Mouse (Mus musculus): ENCODE measurements around the gene Oaf.

Oaf gene

DNA sequence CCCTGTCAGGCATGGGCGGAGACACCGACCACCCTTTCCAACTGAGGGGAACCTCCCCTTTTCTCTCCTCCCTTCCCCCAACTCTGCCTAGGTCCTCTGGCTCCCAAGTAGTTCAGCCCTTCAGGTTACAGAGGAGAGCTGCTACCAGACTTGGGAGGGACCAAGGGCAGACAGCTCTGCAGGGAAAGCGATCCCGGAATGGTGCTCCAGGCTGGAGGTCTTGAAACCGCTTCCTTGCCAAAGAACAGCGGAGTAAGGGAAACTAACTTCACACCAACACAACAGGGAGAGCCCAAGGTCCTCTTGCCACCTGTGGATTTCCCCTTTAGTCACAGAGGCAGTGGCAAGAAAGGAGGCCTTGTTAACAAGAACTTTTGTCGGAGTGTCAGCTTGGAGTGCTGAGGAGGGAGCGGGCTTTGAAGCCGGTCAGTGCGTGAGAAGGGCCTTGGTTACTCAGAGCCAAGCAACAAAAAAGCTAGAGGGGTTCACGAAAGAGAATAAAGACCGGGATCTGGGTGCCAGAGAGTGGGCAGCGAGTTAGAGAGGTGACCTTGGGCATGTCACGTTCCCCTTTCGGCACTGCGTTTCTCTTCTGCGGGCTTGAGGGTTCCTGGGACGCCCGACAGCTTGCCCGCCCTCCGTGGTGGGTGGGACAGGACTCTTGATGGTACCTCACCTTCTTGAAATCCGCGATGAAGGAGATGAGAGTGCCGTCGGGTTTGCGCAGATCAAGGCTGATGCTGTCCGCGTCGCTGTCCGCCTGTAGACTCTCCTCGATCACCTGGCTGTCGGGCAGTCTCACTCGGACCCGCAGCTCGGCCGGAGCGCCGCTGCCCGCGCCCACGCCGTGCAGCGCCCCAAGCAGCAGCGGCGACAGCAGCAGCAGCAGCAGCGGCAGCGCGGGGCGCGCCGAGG, 823 bp downstream of the Oaf start:
- H3K4me3 ChIP-seq (replicated peaks; ENCODE audit: low read length): peak overlapping the region; percentile 81
- peaks cover 90% of the 10 kb centered on the region for H3K27me3 ChIP-seq (ENCODE audit: insufficient read depth, low read length)
- H3K9me3 ChIP-seq (ENCODE audit: low read length): no peaks in the 10 kb centered on the region
- no peaks in the 10 kb centered on the region for H3K36me3 ChIP-seq (ENCODE audit: insufficient read depth, low read length)
- no peak for TF ChIP-seq POU5F1 (IDR thresholded peaks at IDR 0.05; ENCODE audit: borderline replicate concordance, low read length)
- TF ChIP-seq NANOG (IDR thresholded peaks at IDR 0.05; ENCODE audit: borderline replicate concordance, low read length): no peak
- no peak for TF ChIP-seq CTCF (conservative IDR thresholded peaks at IDR 0.05; ENCODE audit: low read length)
- H3K4me1 ChIP-seq (replicated peaks; ENCODE audit: low read depth, low read length): peaks cover 34% of the 10 kb centered on the region

DNA sequence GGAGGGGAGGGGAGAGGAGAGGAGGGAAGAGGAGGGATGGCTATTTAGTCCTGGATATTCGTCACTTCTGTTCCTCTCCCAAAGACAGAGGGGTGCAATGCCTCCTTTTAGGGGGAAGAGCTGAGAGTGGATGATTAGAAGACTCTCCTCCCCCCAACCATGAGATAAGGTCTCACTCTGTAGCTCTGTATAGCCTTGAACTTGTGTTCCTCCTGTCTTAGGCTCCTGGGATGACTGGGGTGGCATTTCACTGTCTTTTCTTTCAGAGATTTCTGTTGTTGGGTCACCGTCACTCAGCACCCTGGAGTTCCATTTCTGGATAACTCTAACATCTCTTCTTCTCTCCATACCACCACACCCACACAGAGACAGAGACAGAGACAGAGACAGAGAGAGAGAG, 1.5 kb downstream of the Oaf start:
- no peak for TF ChIP-seq POU5F1 (IDR thresholded peaks at IDR 0.05; ENCODE audit: borderline replicate concordance, low read length)
- no peak for TF ChIP-seq NANOG (IDR thresholded peaks at IDR 0.05; ENCODE audit: borderline replicate concordance, low read length)
- TF ChIP-seq CTCF (conservative IDR thresholded peaks at IDR 0.05; ENCODE audit: low read length): no peak
- 0 out of 2 replicates have a peak overlapping the region, but pooled peaks have one; percentile 81 for H3K4me3 ChIP-seq (replicated peaks; ENCODE audit: low read length)
- peaks cover 90% of the 10 kb centered on the region for H3K27me3 ChIP-seq (ENCODE audit: insufficient read depth, low read length)
- no peaks in the 10 kb centered on the region for H3K9me3 ChIP-seq (ENCODE audit: low read length)
- peaks cover 33% of the 10 kb centered on the region for H3K4me1 ChIP-seq (replicated peaks; ENCODE audit: low read depth, low read length)
- no peaks in the 10 kb centered on the region for H3K36me3 ChIP-seq (ENCODE audit: insufficient read depth, low read length)

DNA sequence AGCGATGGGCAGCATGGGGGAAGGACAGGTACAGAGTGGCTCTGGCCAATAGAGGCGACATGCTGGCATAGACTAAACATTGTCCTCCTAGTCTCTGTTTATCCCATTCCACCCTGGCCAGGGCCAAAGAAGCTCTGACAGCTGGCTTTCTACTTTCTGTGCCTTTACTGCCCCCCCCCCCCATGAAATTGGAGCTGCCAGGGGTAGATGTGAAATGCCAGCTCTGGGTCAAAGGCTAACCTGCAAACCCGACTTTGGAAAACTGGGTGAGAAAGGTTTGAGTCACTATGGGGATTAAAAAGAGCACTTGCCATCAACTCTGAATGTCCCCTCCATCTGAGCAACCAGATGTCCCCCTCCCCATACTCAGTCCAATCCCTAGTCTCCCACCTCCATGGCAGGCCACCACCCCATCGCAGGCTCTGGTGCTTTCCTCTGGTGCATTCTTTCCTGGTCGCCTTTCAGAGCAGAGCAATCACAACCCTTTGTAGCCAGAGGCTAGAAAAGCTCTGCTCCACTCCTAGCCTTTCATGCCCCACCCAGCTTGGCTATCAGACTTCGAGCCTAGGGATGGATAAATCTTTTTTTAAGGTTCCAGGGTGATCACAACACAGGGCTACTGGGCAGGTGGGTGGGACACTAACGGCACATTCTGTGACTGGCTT, 2.5 kb downstream of the Oaf start:
- Histone ChIP-seq H3K36me3 (ENCODE audit: insufficient read depth, low read length) (no peaks in the 10 kb centered on the region), H3K4me1 (replicated peaks; ENCODE audit: low read depth, low read length) (peaks cover 33% of the 10 kb centered on the region), H3K27me3 (ENCODE audit: insufficient read depth, low read length) (peaks cover 85% of the 10 kb centered on the region), H3K9me3 (ENCODE audit: low read length) (no peaks in the 10 kb centered on the region), H3K4me3 (replicated peaks; ENCODE audit: low read length) (no peak overlapping the region)
- TF ChIP-seq NANOG (IDR thresholded peaks at IDR 0.05; ENCODE audit: borderline replicate concordance, low read length) (no peak), CTCF (conservative IDR thresholded peaks at IDR 0.05; ENCODE audit: low read length) (no peak), POU5F1 (IDR thresholded peaks at IDR 0.05; ENCODE audit: borderline replicate concordance, low read length) (no peak)

DNA sequence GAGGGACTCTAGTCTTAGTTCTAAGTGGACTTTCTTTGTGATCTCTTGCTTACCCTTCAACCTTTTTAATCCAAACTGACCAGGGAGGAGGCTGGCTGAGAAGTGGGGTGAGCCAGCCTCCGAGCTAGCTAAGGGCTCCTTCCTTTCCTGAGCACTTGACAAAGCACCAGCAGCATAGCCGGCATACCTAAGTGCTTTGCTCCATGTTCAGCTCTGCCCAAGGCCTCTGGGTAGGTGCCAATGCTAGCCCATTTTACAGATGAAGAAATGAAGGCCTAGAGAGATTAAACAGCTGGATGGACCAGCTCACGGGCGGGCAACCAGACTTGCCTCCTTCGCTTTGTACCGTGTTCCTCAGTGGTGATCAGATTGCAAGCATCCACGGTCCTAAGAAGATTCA, 3.1 kb downstream of the Oaf start:
- H3K36me3 ChIP-seq (ENCODE audit: insufficient read depth, low read length): no peaks in the 10 kb centered on the region
- TF ChIP-seq CTCF (conservative IDR thresholded peaks at IDR 0.05; ENCODE audit: low read length) (no peak), POU5F1 (IDR thresholded peaks at IDR 0.05; ENCODE audit: borderline replicate concordance, low read length) (no peak), NANOG (IDR thresholded peaks at IDR 0.05; ENCODE audit: borderline replicate concordance, low read length) (no peak)

DNA sequence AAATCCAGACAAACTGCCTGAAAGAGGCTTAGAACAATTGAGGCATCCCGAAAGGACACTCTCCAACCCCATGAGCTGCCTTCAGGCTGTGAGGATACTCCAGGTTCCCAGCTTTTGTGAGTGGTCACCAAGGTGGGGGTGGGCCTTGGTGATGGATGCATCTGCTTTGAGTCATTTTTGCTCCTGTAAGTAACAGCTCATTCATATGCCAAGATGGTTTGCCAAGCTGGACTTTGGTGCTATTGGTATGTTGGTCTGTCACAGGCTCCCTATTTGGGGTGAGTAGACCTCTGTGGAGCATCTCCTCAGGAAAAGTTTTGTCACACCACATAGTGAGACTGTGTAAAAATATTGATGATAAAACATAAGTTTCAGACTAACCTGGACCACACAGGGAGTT, 3.6 kb downstream of the Oaf start:
- H3K4me3 ChIP-seq (replicated peaks; ENCODE audit: low read length): no peak overlapping the region
- no peak for TF ChIP-seq POU5F1 (IDR thresholded peaks at IDR 0.05; ENCODE audit: borderline replicate concordance, low read length)
- TF ChIP-seq CTCF (conservative IDR thresholded peaks at IDR 0.05; ENCODE audit: low read length): no peak
- TF ChIP-seq NANOG (IDR thresholded peaks at IDR 0.05; ENCODE audit: borderline replicate concordance, low read length): no peak
- peaks cover 79% of the 10 kb centered on the region for H3K27me3 ChIP-seq (ENCODE audit: insufficient read depth, low read length)
- no peaks in the 10 kb centered on the region for H3K9me3 ChIP-seq (ENCODE audit: low read length)
- H3K4me1 ChIP-seq (replicated peaks; ENCODE audit: low read depth, low read length): peaks cover 33% of the 10 kb centered on the region
- H3K36me3 ChIP-seq (ENCODE audit: insufficient read depth, low read length): no peaks in the 10 kb centered on the region

More for the DNA sequence above, 3.1 kb downstream of the Oaf start:
- peaks cover 83% of the 10 kb centered on the region for H3K27me3 ChIP-seq (ENCODE audit: insufficient read depth, low read length)
- H3K9me3 ChIP-seq (ENCODE audit: low read length): no peaks in the 10 kb centered on the region
- H3K4me1 ChIP-seq (replicated peaks; ENCODE audit: low read depth, low read length): peaks cover 33% of the 10 kb centered on the region
- no peak overlapping the region for H3K4me3 ChIP-seq (replicated peaks; ENCODE audit: low read length)

DNA sequence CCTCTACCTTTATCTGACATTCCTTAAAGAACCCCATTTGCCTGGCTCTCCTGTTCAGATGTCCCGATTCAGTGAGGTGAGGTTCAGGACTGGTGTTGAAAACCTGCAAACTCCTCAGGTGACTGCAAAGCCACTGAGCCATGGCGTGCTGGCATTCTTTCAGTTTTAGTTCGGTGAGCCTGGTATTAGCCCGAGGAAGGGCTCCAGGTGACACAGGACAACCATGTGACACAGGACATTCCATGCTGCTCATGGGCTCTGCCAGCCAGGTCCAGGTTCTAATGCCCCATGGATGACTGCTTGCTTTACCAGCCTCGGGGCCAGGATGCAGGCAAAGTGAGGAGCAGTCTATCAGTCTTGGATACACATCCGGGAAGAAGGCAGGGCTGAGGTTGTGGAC, 4.4 kb downstream of the Oaf start:
- no peak overlapping the region for H3K4me3 ChIP-seq (replicated peaks; ENCODE audit: low read length)
- no peaks in the 10 kb centered on the region for H3K36me3 ChIP-seq (ENCODE audit: insufficient read depth, low read length)
- no peaks in the 10 kb centered on the region for H3K9me3 ChIP-seq (ENCODE audit: low read length)
- TF ChIP-seq CTCF (conservative IDR thresholded peaks at IDR 0.05; ENCODE audit: low read length): no peak
- TF ChIP-seq NANOG (IDR thresholded peaks at IDR 0.05; ENCODE audit: borderline replicate concordance, low read length): no peak
- TF ChIP-seq POU5F1 (IDR thresholded peaks at IDR 0.05; ENCODE audit: borderline replicate concordance, low read length): no peak
- H3K27me3 ChIP-seq (ENCODE audit: insufficient read depth, low read length): peaks cover 80% of the 10 kb centered on the region
- H3K4me1 ChIP-seq (replicated peaks; ENCODE audit: low read depth, low read length): peaks cover 30% of the 10 kb centered on the region

DNA sequence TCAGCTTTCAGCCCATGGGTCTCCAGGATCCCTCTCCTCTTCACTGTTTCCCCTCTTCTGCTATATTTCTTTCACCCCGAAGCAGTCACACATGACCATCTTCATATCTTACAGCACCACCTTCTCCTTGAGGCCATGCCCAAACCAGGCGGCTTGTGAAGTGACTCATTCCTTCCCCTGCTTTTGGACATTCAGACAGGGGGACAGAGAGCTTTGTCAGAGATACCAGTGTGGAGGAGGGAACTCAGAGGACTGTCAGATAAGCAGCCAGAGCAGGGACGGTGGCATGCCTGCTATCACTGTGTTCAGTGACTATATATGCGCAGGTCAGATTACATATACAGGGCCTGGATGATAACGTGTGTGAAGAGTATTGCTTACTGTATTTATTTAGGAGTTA, 5.2 kb downstream of the Oaf start:
- H3K27me3 ChIP-seq (ENCODE audit: insufficient read depth, low read length): peaks cover 73% of the 10 kb centered on the region
- TF ChIP-seq CTCF (conservative IDR thresholded peaks at IDR 0.05; ENCODE audit: low read length): no peak
- no peak for TF ChIP-seq NANOG (IDR thresholded peaks at IDR 0.05; ENCODE audit: borderline replicate concordance, low read length)
- TF ChIP-seq POU5F1 (IDR thresholded peaks at IDR 0.05; ENCODE audit: borderline replicate concordance, low read length): no peak
- peaks cover 24% of the 10 kb centered on the region for H3K4me1 ChIP-seq (replicated peaks; ENCODE audit: low read depth, low read length)
- no peak overlapping the region for H3K4me3 ChIP-seq (replicated peaks; ENCODE audit: low read length)
- no peaks in the 10 kb centered on the region for H3K36me3 ChIP-seq (ENCODE audit: insufficient read depth, low read length)
- no peaks in the 10 kb centered on the region for H3K9me3 ChIP-seq (ENCODE audit: low read length)

DNA sequence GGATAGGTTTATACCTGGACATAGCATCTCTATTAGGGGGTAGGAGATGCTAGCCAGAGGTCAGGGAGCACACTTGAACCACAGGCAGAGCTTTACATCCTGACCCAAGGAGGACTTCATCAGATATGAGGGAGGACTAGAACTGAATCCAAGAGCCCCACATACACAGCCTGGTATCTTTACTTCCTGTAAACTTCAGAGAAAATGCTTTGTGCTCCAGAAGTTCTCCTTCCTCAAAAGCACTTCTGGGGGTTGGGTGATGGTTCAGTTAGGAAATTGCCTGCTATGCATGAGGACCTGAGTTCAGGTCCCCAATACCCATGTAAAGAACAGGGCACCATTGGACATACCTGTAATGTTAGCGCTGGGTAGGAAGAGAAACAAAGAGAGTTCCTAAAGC, 6.2 kb downstream of the Oaf start:
- peaks cover 73% of the 10 kb centered on the region for H3K27me3 ChIP-seq (ENCODE audit: insufficient read depth, low read length)
- TF ChIP-seq POU5F1 (IDR thresholded peaks at IDR 0.05; ENCODE audit: borderline replicate concordance, low read length) (no peak), NANOG (IDR thresholded peaks at IDR 0.05; ENCODE audit: borderline replicate concordance, low read length) (no peak), CTCF (conservative IDR thresholded peaks at IDR 0.05; ENCODE audit: low read length) (no peak)
- no peaks in the 10 kb centered on the region for H3K9me3 ChIP-seq (ENCODE audit: low read length)
- H3K4me3 ChIP-seq (replicated peaks; ENCODE audit: low read length): no peak overlapping the region
- H3K36me3 ChIP-seq (ENCODE audit: insufficient read depth, low read length): no peaks in the 10 kb centered on the region
- peaks cover 17% of the 10 kb centered on the region for H3K4me1 ChIP-seq (replicated peaks; ENCODE audit: low read depth, low read length)

Data from E14TG2a.4 (cell line).